Mouse (Mus musculus) cortical plate, adult 2 months (tissue): ENCODE results near the gene Rnf41. TPM values are rescaled to one million over a fixed set of nuclear protein-coding genes. Genes with fewer than 3 reads are reported as not detected.

Experiments used
- H3K27ac ChIP-seq: fragments of 200-500 bp; 2 replicates; pipeline ENCODE4 v1.5.1; 2012; ENCODE audit warnings: low read length, control low read depth, inconsistent platforms; ENCODE audit not compliant: insufficient read depth
- H3K4me1 ChIP-seq: fragments of 200-500 bp; 2 replicates; pipeline ENCODE4 v1.6.1; 2011; ENCODE audit warnings: low read length; ENCODE audit not compliant: control insufficient read depth, insufficient read depth
- H3K4me3 ChIP-seq: fragments of 200-500 bp; 2 replicates; pipeline ENCODE4 v1.5.1; 2011; ENCODE audit warnings: mild to moderate bottlenecking, low read length, control low read depth; ENCODE audit not compliant: insufficient read depth
- CTCF ChIP-seq: fragments of 200-500 bp; IDR thresholded peaks from 2 replicates; pipeline ENCODE4 v1.5.1; 2011; ENCODE audit warnings: mild to moderate bottlenecking, control low read depth, low read length; ENCODE audit not compliant: insufficient read depth; ENCODE audit errors: extremely low read depth
- POLR2A ChIP-seq: fragments of 200-500 bp; IDR thresholded peaks from 2 replicates; pipeline ENCODE4 v1.6.1; 2011; ENCODE audit warnings: mild to moderate bottlenecking, low read length, control low read depth; ENCODE audit not compliant: insufficient read depth; ENCODE audit errors: extremely low read depth
- polyA plus RNA-seq: library from polyadenylated mRNA; depleted of rRNA; stranded (reverse); fragments of >200 nt; gene quantifications from 2 replicates; pipeline ENCODE4 v1.2.3, GENCODE M21; 2012

The Rnf41 gene
- polyA plus RNA-seq, 1 experiment, result 78.2 TPM

- no peak overlapping the region for H3K27ac ChIP-seq
- H3K4me1 ChIP-seq, result peaks cover 6% of the 10 kb centered on the region
- no peak overlapping the region for H3K4me3 ChIP-seq
- TF ChIP-seq CTCF (no peak), POLR2A (no peak)
These were observed 30.9 kb upstream of the Rnf41 start for GRCm38 (mm10) chr10:128380565-128380964.

GRCm38 (mm10) chr10:128382482-128382881 is 29.0 kb upstream of the Rnf41 start:
- no peak for TF ChIP-seq CTCF
- no peak for TF ChIP-seq POLR2A

GRCm38 (mm10) chr10:128385902-128386301 is 25.6 kb upstream of the Rnf41 start:
- Histone ChIP-seq H3K27ac (no peak overlapping the region), H3K4me1 (no peaks in the 10 kb centered on the region), H3K4me3 (no peak overlapping the region)
- no peak for TF ChIP-seq CTCF
- no peak for TF ChIP-seq POLR2A

More at GRCm38 (mm10) chr10:128382482-128382881, 29.0 kb upstream of the Rnf41 start:
- Histone ChIP-seq H3K4me1 (peaks cover 6% of the 10 kb centered on the region), H3K27ac (no peak overlapping the region), H3K4me3 (no peak overlapping the region)

- TF ChIP-seq CTCF, result no peak
- no peak for TF ChIP-seq POLR2A
- no peak overlapping the region for H3K27ac ChIP-seq
- no peaks in the 10 kb centered on the region for H3K4me1 ChIP-seq
- no peak overlapping the region for H3K4me3 ChIP-seq
These were observed 22.5 kb upstream of the Rnf41 start for GRCm38 (mm10) chr10:128388941-128389340.

- no peak overlapping the region for H3K4me3 ChIP-seq
- no peak overlapping the region for H3K27ac ChIP-seq
- no peak for TF ChIP-seq CTCF
- no peak for TF ChIP-seq POLR2A
- H3K4me1 ChIP-seq, result no peaks in the 10 kb centered on the region
These were observed 21.9 kb upstream of the Rnf41 start for GRCm38 (mm10) chr10:128389570-128389969.

GRCm38 (mm10) chr10:128390366-128390765 is 21.1 kb upstream of the Rnf41 start:
- no peak overlapping the region for H3K27ac ChIP-seq
- TF ChIP-seq POLR2A (no peak), CTCF (no peak)
- H3K4me1 ChIP-seq, result no peaks in the 10 kb centered on the region
- H3K4me3 ChIP-seq, result no peak overlapping the region

- no peak for TF ChIP-seq CTCF
- TF ChIP-seq POLR2A, result no peak
- Histone ChIP-seq H3K4me3 (no peak overlapping the region), H3K4me1 (no peaks in the 10 kb centered on the region), H3K27ac (no peak overlapping the region)
These were observed 19.6 kb upstream of the Rnf41 start for GRCm38 (mm10) chr10:128391850-128392249.

- TF ChIP-seq POLR2A (no peak), CTCF (no peak)
- H3K27ac ChIP-seq, result no peak overlapping the region
These were observed 15.3 kb upstream of the Rnf41 start for GRCm38 (mm10) chr10:128396017-128396673.

GRCm38 (mm10) chr10:128396716-128397264 is 14.7 kb upstream of the Rnf41 start:
- Histone ChIP-seq H3K27ac (no peak overlapping the region), H3K4me3 (no peak overlapping the region), H3K4me1 (no peaks in the 10 kb centered on the region)
- TF ChIP-seq CTCF (no peak), POLR2A (no peak)

More at GRCm38 (mm10) chr10:128396017-128396673, 15.3 kb upstream of the Rnf41 start:
- no peaks in the 10 kb centered on the region for H3K4me1 ChIP-seq
- H3K4me3 ChIP-seq, result no peak overlapping the region

- TF ChIP-seq CTCF (no peak), POLR2A (no peak)
- Histone ChIP-seq H3K4me1 (no peaks in the 10 kb centered on the region), H3K27ac (no peak overlapping the region), H3K4me3 (no peak overlapping the region)
These were observed 14.0 kb upstream of the Rnf41 start for GRCm38 (mm10) chr10:128397466-128397865.

GRCm38 (mm10) chr10:128400338-128400737 is 11.1 kb upstream of the Rnf41 start:
- TF ChIP-seq CTCF, result no peak
- no peak for TF ChIP-seq POLR2A
- H3K4me3 ChIP-seq, result no peak overlapping the region
- H3K4me1 ChIP-seq, result no peaks in the 10 kb centered on the region
- no peak overlapping the region for H3K27ac ChIP-seq
